Mouse (Mus musculus) hindbrain, embryonic 14.5 days (tissue): Measurements from ENCODE around the gene Adarb1. TPM values are rescaled to one million over a fixed set of nuclear protein-coding genes. Genes with fewer than 3 reads are reported as not detected.

ENCODE experiments used
- ATAC-seq: fragments of 200-750 bp; cut with Nextera tagmentation; 2 replicates; pipeline ENCODE4 v1.8.0; 2017; ENCODE audit warnings: moderate number of reproducible peaks, mild to moderate bottlenecking, moderate TSS enrichment, moderate library complexity; ENCODE audit not compliant: low FRiP score
- DNase-seq: peaks from one replicate; pipeline ENCODE4 v3.0.0-alpha.2; 2015; ENCODE audit warnings: low spot score
- H3K27ac ChIP-seq: fragments of 300-500 bp; sonication (generic); 2 replicates; pipeline ENCODE4 v1.5.1; 2014; ENCODE audit warnings: mild to moderate bottlenecking, moderate library complexity
- H3K27me3 ChIP-seq: fragments of 300-500 bp; sonication (generic); 2 replicates; pipeline ENCODE4 v1.6.1; 2014; ENCODE audit warnings: mild to moderate bottlenecking, low read length, mixed read lengths; ENCODE audit not compliant: control insufficient read depth, insufficient read depth
- H3K36me3 ChIP-seq: fragments of 300-500 bp; sonication (generic); replicated peaks from 2 replicates; pipeline ENCODE4 v1.6.1; 2014; ENCODE audit not compliant: control insufficient read depth, insufficient read depth
- H3K4me1 ChIP-seq: fragments of 300-500 bp; sonication (generic); replicated peaks from 2 replicates; pipeline ENCODE4 v1.6.1; 2014; ENCODE audit warnings: antibody characterized with exemption, low read length, mixed read lengths; ENCODE audit not compliant: control insufficient read depth, insufficient read depth
- H3K4me2 ChIP-seq: fragments of 300-500 bp; sonication (generic); replicated peaks from 2 replicates; pipeline ENCODE4 v1.6.1; 2014; ENCODE audit warnings: mild to moderate bottlenecking, moderate library complexity
- H3K4me3 ChIP-seq: fragments of 300-500 bp; sonication (generic); replicated peaks from 2 replicates; pipeline ENCODE4 v1.5.1; 2014; ENCODE audit warnings: mild to moderate bottlenecking, low read length
- H3K9ac ChIP-seq: fragments of 300-500 bp; sonication (generic); 2 replicates; pipeline ENCODE4 v1.6.1; 2014
- H3K9me3 ChIP-seq: fragments of 300-500 bp; sonication (generic); 2 replicates; pipeline ENCODE4 v1.6.1; 2016; ENCODE audit warnings: low read length; ENCODE audit not compliant: control insufficient read depth
- WGBS: fragments of 180-500 bp; shearing (Covaris S2); extraction: QIAGEN DNeasy Blood & Tissue Kit; methylation state at CpG from one replicate; pipeline ENCODE4 v1.1.7; 2014; 5-methylcytosine and 5-hydroxymethylcytosine counted together
- polyA plus RNA-seq: library from polyadenylated mRNA; unstranded; fragments of >200 nt; fragmentation: Nextera tagmentation; extraction: Ambion mirVana; gene quantifications from 2 replicates; pipeline ENCODE4 v1.2.1, GENCODE M21; 2014

Gene Adarb1
- polyA plus RNA-seq, 1 experiment from 2014 or later: 20.7 TPM

GRCm38 (mm10) chr10:77243572-77244161 is 174.4 kb downstream of the Adarb1 start:
- no peak overlapping the region for H3K4me2 ChIP-seq
- 0 out of 2 replicates have a peak, but pooled peaks cover 4% of the 10 kb centered on the region for H3K4me1 ChIP-seq
- ATAC-seq (no peak; the same call in 1 of the 2 replicates), DNase-seq (no peak)
- H3K9me3 ChIP-seq: no peaks in the 10 kb centered on the region
- no peak overlapping the region for H3K27ac ChIP-seq
- H3K4me3 ChIP-seq: no peak overlapping the region
- WGBS: 69% methylated on average over 11 of the region's 11 CpGs
- no peaks in the 10 kb centered on the region for H3K36me3 ChIP-seq
- H3K27me3 ChIP-seq: no peaks in the 10 kb centered on the region
- H3K9ac ChIP-seq: no peak overlapping the region

- Histone ChIP-seq H3K9me3 (no peaks in the 10 kb centered on the region), H3K36me3 (no peaks in the 10 kb centered on the region), H3K4me1 (0 out of 2 replicates have a peak, but pooled peaks cover 4% of the 10 kb centered on the region), H3K9ac (no peak overlapping the region), H3K4me3 (no peak overlapping the region), H3K27me3 (no peaks in the 10 kb centered on the region), H3K4me2 (no peak overlapping the region), H3K27ac (no peak overlapping the region)
- no peak for DNase-seq
- no peak for ATAC-seq
- 92% methylated on average over 14 of the region's 14 CpGs for WGBS
Measured at GRCm38 (mm10) chr10:77242871-77243270, 175.2 kb downstream of the Adarb1 start.

GRCm38 (mm10) chr10:77242396-77242795 is 175.7 kb downstream of the Adarb1 start:
- Histone ChIP-seq H3K9me3 (no peaks in the 10 kb centered on the region), H3K27me3 (no peaks in the 10 kb centered on the region), H3K36me3 (no peaks in the 10 kb centered on the region), H3K4me3 (no peak overlapping the region), H3K4me2 (no peak overlapping the region), H3K9ac (no peak overlapping the region), H3K27ac (no peak overlapping the region), H3K4me1 (0 out of 2 replicates have a peak, but pooled peaks cover 4% of the 10 kb centered on the region)
- DNase-seq (no peak), ATAC-seq (no peak)
- 89% methylated on average over 3 of the region's 3 CpGs for WGBS

- no peak overlapping the region for H3K9ac ChIP-seq
- no peak overlapping the region for H3K4me3 ChIP-seq
- DNase-seq: no peak
- H3K9me3 ChIP-seq: no peaks in the 10 kb centered on the region
- no peaks in the 10 kb centered on the region for H3K36me3 ChIP-seq
- no peaks in the 10 kb centered on the region for H3K27me3 ChIP-seq
- H3K4me1 ChIP-seq: 0 out of 2 replicates have a peak, but pooled peaks cover 4% of the 10 kb centered on the region
- WGBS: 90% methylated on average over 8 of the region's 8 CpGs
- no peak overlapping the region for H3K27ac ChIP-seq
- no peak for ATAC-seq
- no peak overlapping the region for H3K4me2 ChIP-seq
Measured at GRCm38 (mm10) chr10:77240764-77241163, 177.3 kb downstream of the Adarb1 start.

Other genes with a start within 250 kb of the Adarb1 start
- 53.2 and 53.3 TPM in 2 replicates for gene Pofut2, start 159.1 kb downstream of the Adarb1 start, polyA plus RNA-seq
- gene Fam207a, start 97.5 kb upstream of the Adarb1 start, polyA plus RNA-seq: 37.7 and 41.0 TPM in 2 replicates
- 0.99 and 1.1 TPM in 2 replicates for gene Itgb2, start 112.0 kb upstream of the Adarb1 start, polyA plus RNA-seq
- 79.9 and 80.2 TPM in 2 replicates for gene Pttg1ip, start 163.4 kb upstream of the Adarb1 start, polyA plus RNA-seq
- 235 and 260 TPM in 2 replicates for gene Sumo3, start 187.8 kb upstream of the Adarb1 start, polyA plus RNA-seq
- gene Gm49325, start 187.9 kb upstream of the Adarb1 start, polyA plus RNA-seq: 3.8 and 5.1 TPM in 2 replicates
- gene Ube2g2, start 204.0 kb upstream of the Adarb1 start, polyA plus RNA-seq: 54.1 and 54.7 TPM in 2 replicates